Mouse (Mus musculus) erythroblast, embryonic 14.5 days (primary cell): Measurements from ENCODE around the gene H2-Q2.
"Not testable (repeated sequence)": the region's sequence is repeated elsewhere in the genome, so short reads cannot be mapped to it uniquely, and the experiment has no call there.

Source experiments
- GATA1 ChIP-seq: IDR thresholded peaks from 2 replicates; pipeline ENCODE4 v1.6.1; 2012; ENCODE audit warnings: low read length, inconsistent platforms, mixed read lengths
- TAL1 ChIP-seq: IDR thresholded peaks from 3 replicates; pipeline ENCODE4 v1.6.1; 2012; ENCODE audit warnings: low read length, inconsistent platforms, mixed read lengths

- not testable (repeated sequence) for TF ChIP-seq TAL1, GATA1
Observed at GRCm38 (mm10) chr17:35329714-35330113, 12.3 kb upstream of the H2-Q2 start.
